In genomic region chr12:17554200-17554951, GRCm38 (mm10) we compare ENCODE assay signal across 8 mouse cellular contexts. TPM values are rescaled to one million over a fixed set of nuclear protein-coding genes. Genes with fewer than 3 reads are reported as not detected.
DNase-seq lines count a peak whose midpoint lies in the region; ATAC-seq and TF ChIP-seq lines count a peak whose summit lies in the region.

No protein-coding gene starts in this region.

- no peak overlapping the region for H3K4me3 ChIP-seq in hindbrain, postnatal 0 days (ENCODE audit: low read length)
- no peak overlapping the region for H3K4me3 ChIP-seq in left cerebral cortex, adult 2 months

- no peak overlapping the region for H3K27ac ChIP-seq in hindbrain, postnatal 0 days
- no peak overlapping the region for H3K27ac ChIP-seq in left cerebral cortex, adult 2 months

- TF ChIP-seq CTCF in hindbrain, postnatal 0 days (IDR thresholded peaks at IDR 0.05; ENCODE audit: low read depth), result peak; percentile 96
- peak; percentile 96 for TF ChIP-seq CTCF in left cerebral cortex, adult 2 months (IDR thresholded peaks at IDR 0.05)

- H3K9me3 ChIP-seq in hindbrain, postnatal 0 days (ENCODE audit: low read length), result no peaks in the 10 kb centered on the region

- peaks cover 15% of the 10 kb centered on the region for H3K4me1 ChIP-seq in hindbrain, postnatal 0 days (ENCODE audit: insufficient read depth, low read length)

- intact Hi-C loops in left cerebral cortex, adult 2 months (cut with DNase I), result loop anchor here (1.0 kb wide), 1 partner anchor 254 kb away; no protein-coding TSS in a partner anchor

- no peak overlapping the region for H3K9ac ChIP-seq in hindbrain, postnatal 0 days (replicated peaks; ENCODE audit: low read length)

- H3K36me3 ChIP-seq in hindbrain, postnatal 0 days (ENCODE audit: insufficient read depth, low read length), result peaks cover 12% of the 10 kb centered on the region; the same call in 1 of the 2 replicates

- DNase-seq in ZHBTc4 (ENCODE audit: low read depth, low spot score), result peak; percentile 94
- DNase-seq in cerebellum, postnatal 25 days, result peak; percentile 94 to 96
- DNase-seq in gastrocnemius, adult 8-10 months (ENCODE audit: low spot score in 2 of 2), result peak; percentile 84
- peak; percentile 94 for DNase-seq in hindbrain, postnatal 0 days (ENCODE audit: low spot score)
- DNase-seq in left cerebral cortex, adult 2 months (ENCODE audit: extremely low spot score in 1 of 2, low spot score in 2 of 2), result peak; percentile 86 to 92
- peak; percentile 90 to 91 for DNase-seq in right cerebral cortex, postnatal 10 days (ENCODE audit: low spot score in 2 of 2)
- DNase-seq in urinary bladder, postnatal 10 days (ENCODE audit: low spot score), result peak; percentile 71

- WGBS in hindbrain, postnatal 0 days, result 30% methylated on average over 15 of the region's 15 CpGs

- no peaks in the 10 kb centered on the region for H3K27me3 ChIP-seq in hindbrain, postnatal 0 days (ENCODE audit: insufficient read depth, low read length)

- H3K4me2 ChIP-seq in hindbrain, postnatal 0 days (ENCODE audit: low read depth, low read length), result no peak overlapping the region

- peak; percentile 38 for ATAC-seq in hindbrain, postnatal 0 days
- peak; percentile 73 for ATAC-seq in megakaryocyte progenitor cell, adult 5-6 weeks (replicated peaks; ENCODE audit: poor library complexity)

RNA-seq across cellular contexts. Expression of gene Odc1, which starts 9.8 kb away (rescaled TPM):
- 100 to 1,000 TPM in 2 of 4 experiments, 10 to 100 TPM in 2; 83.7 to 236 (median 139) TPM for total RNA-seq in gastrocnemius, adult 8-10 months (2022)
- total RNA-seq in hindbrain, postnatal 0 days (2014; rRNA removed), result 193 and 214 TPM in 2 replicates
- polyA plus RNA-seq in hindbrain, postnatal 0 days (2015; fragmentation: Nextera tagmentation; extraction: Ambion mirVana), result 119 and 122 TPM in 2 replicates
- 10 to 100 TPM; 67.2 to 68.6 TPM for total RNA-seq in left cerebral cortex, adult 2 months (2021)
- 241 TPM in 2 replicates for total RNA-seq in megakaryocyte progenitor cell, adult 5-6 weeks (2015)
- 406 and 410 TPM in 2 replicates for total RNA-seq in megakaryocyte progenitor cell, adult 5-6 weeks (2017)
